Mouse (Mus musculus): ENCODE measurements around the gene Ifi206. TPM values are rescaled to one million over a fixed set of nuclear protein-coding genes. Genes with fewer than 3 reads are reported as not detected.

Ifi206 gene
- polyA plus RNA-seq, 1 experiment from 2014 or later: 0.64 TPM

- Histone ChIP-seq H3K4me3 (replicated peaks; ENCODE audit: low read depth, low read length) (no peak overlapping the region), H3K4me1 (replicated peaks; ENCODE audit: insufficient read depth, low read length) (no peaks in the 10 kb centered on the region), H3K27ac (no peak overlapping the region), H3K9me3 (replicated peaks; ENCODE audit: low read length) (no peaks in the 10 kb centered on the region), H3K36me3 (ENCODE audit: insufficient read depth, low read length) (no peaks in the 10 kb centered on the region), H3K4me2 (ENCODE audit: low read length) (no peak overlapping the region), H3K27me3 (ENCODE audit: insufficient read depth, low read length) (no peaks in the 10 kb centered on the region), H3K9ac (ENCODE audit: low read depth, low read length) (no peak overlapping the region)
- DNase-seq (ENCODE audit: low spot score): no peak
- ATAC-seq (replicated peaks; ENCODE audit: low FRiP score, low read depth): no peak
- no peak for TF ChIP-seq CTCF (IDR thresholded peaks at IDR 0.05; ENCODE audit: low read depth)
- WGBS: 48% methylated on average over 1 of the region's 1 CpGs
Observed at GRCm38 (mm10) chr1:173440681-173441080, 50.2 kb downstream of the Ifi206 start.

- H3K27me3 ChIP-seq (ENCODE audit: insufficient read depth, low read length): no peaks in the 10 kb centered on the region
- H3K27ac ChIP-seq: no peak overlapping the region
- H3K9ac ChIP-seq (ENCODE audit: low read depth, low read length): no peak overlapping the region
- no peaks in the 10 kb centered on the region for H3K36me3 ChIP-seq (ENCODE audit: insufficient read depth, low read length)
- H3K4me2 ChIP-seq (ENCODE audit: low read length): no peak overlapping the region
- H3K9me3 ChIP-seq (replicated peaks; ENCODE audit: low read length): no peaks in the 10 kb centered on the region
- ATAC-seq (replicated peaks; ENCODE audit: low FRiP score, low read depth): no peak
- no peak for DNase-seq (ENCODE audit: low spot score)
- 62% methylated on average over 6 of the region's 6 CpGs for WGBS
- no peaks in the 10 kb centered on the region for H3K4me1 ChIP-seq (replicated peaks; ENCODE audit: insufficient read depth, low read length)
- no peak for TF ChIP-seq CTCF (IDR thresholded peaks at IDR 0.05; ENCODE audit: low read depth)
- no peak overlapping the region for H3K4me3 ChIP-seq (replicated peaks; ENCODE audit: low read depth, low read length)
Observed at GRCm38 (mm10) chr1:173437161-173437953, 53.5 kb downstream of the Ifi206 start.

GRCm38 (mm10) chr1:173432411-173432810 is 58.4 kb downstream of the Ifi206 start:
- Histone ChIP-seq H3K4me3 (replicated peaks; ENCODE audit: low read depth, low read length) (no peak overlapping the region), H3K4me2 (ENCODE audit: low read length) (no peak overlapping the region), H3K9ac (ENCODE audit: low read depth, low read length) (no peak overlapping the region), H3K9me3 (replicated peaks; ENCODE audit: low read length) (no peaks in the 10 kb centered on the region), H3K36me3 (ENCODE audit: insufficient read depth, low read length) (no peaks in the 10 kb centered on the region), H3K4me1 (replicated peaks; ENCODE audit: insufficient read depth, low read length) (no peaks in the 10 kb centered on the region), H3K27ac (no peak overlapping the region), H3K27me3 (ENCODE audit: insufficient read depth, low read length) (no peaks in the 10 kb centered on the region)
- DNase-seq (ENCODE audit: low spot score): no peak
- ATAC-seq (replicated peaks; ENCODE audit: low FRiP score, low read depth): no peak
- 55% methylated on average over 2 of the region's 2 CpGs for WGBS
- TF ChIP-seq CTCF (IDR thresholded peaks at IDR 0.05; ENCODE audit: low read depth): no peak

- Histone ChIP-seq H3K4me3 (replicated peaks; ENCODE audit: low read depth, low read length) (no peak overlapping the region), H3K36me3 (ENCODE audit: insufficient read depth, low read length) (no peaks in the 10 kb centered on the region), H3K4me2 (ENCODE audit: low read length) (no peak overlapping the region), H3K9ac (ENCODE audit: low read depth, low read length) (no peak overlapping the region), H3K27me3 (ENCODE audit: insufficient read depth, low read length) (no peaks in the 10 kb centered on the region), H3K9me3 (replicated peaks; ENCODE audit: low read length) (no peaks in the 10 kb centered on the region), H3K4me1 (replicated peaks; ENCODE audit: insufficient read depth, low read length) (no peaks in the 10 kb centered on the region), H3K27ac (no peak overlapping the region)
- 84% methylated on average over 5 of the region's 5 CpGs for WGBS
- TF ChIP-seq CTCF (IDR thresholded peaks at IDR 0.05; ENCODE audit: low read depth): no peak
- DNase-seq (ENCODE audit: low spot score): no peak
- no peak for ATAC-seq (replicated peaks; ENCODE audit: low FRiP score, low read depth)
Observed at GRCm38 (mm10) chr1:173429995-173430699, 60.7 kb downstream of the Ifi206 start.

GRCm38 (mm10) chr1:173427385-173427784 is 63.5 kb downstream of the Ifi206 start:
- Histone ChIP-seq H3K27ac (no peak overlapping the region), H3K4me3 (replicated peaks; ENCODE audit: low read depth, low read length) (no peak overlapping the region), H3K36me3 (ENCODE audit: insufficient read depth, low read length) (no peaks in the 10 kb centered on the region), H3K4me1 (replicated peaks; ENCODE audit: insufficient read depth, low read length) (no peaks in the 10 kb centered on the region), H3K27me3 (ENCODE audit: insufficient read depth, low read length) (no peaks in the 10 kb centered on the region), H3K9me3 (replicated peaks; ENCODE audit: low read length) (no peaks in the 10 kb centered on the region), H3K9ac (ENCODE audit: low read depth, low read length) (no peak overlapping the region), H3K4me2 (ENCODE audit: low read length) (no peak overlapping the region)
- no peak for ATAC-seq (replicated peaks; ENCODE audit: low FRiP score, low read depth)
- WGBS: 76% methylated on average over 8 of the region's 8 CpGs
- TF ChIP-seq CTCF (IDR thresholded peaks at IDR 0.05; ENCODE audit: low read depth): no peak
- DNase-seq (ENCODE audit: low spot score): no peak

- no peaks in the 10 kb centered on the region for H3K9me3 ChIP-seq (replicated peaks; ENCODE audit: low read length)
- no peaks in the 10 kb centered on the region for H3K36me3 ChIP-seq (ENCODE audit: insufficient read depth, low read length)
- 69% methylated on average over 2 of the region's 2 CpGs for WGBS
- no peaks in the 10 kb centered on the region for H3K27me3 ChIP-seq (ENCODE audit: insufficient read depth, low read length)
- H3K4me3 ChIP-seq (replicated peaks; ENCODE audit: low read depth, low read length): no peak overlapping the region
- DNase-seq (ENCODE audit: low spot score) (no peak), ATAC-seq (replicated peaks; ENCODE audit: low FRiP score, low read depth) (no peak)
- no peak overlapping the region for H3K4me2 ChIP-seq (ENCODE audit: low read length)
- H3K27ac ChIP-seq: no peak overlapping the region
- H3K4me1 ChIP-seq (replicated peaks; ENCODE audit: insufficient read depth, low read length): no peaks in the 10 kb centered on the region
- no peak for TF ChIP-seq CTCF (IDR thresholded peaks at IDR 0.05; ENCODE audit: low read depth)
- H3K9ac ChIP-seq (ENCODE audit: low read depth, low read length): no peak overlapping the region
Observed at GRCm38 (mm10) chr1:173426345-173426744, 64.5 kb downstream of the Ifi206 start.

Measured in kidney, postnatal 0 days (tissue).